Mouse (Mus musculus) MEL (cell line): Measurements from ENCODE around the gene Aldh3b3.

Experiments
- CHD1 ChIP-seq: IDR thresholded peaks from 2 replicates; pipeline ENCODE4 v1.6.1; 2012; ENCODE audit warnings: low read depth, mild to moderate bottlenecking, inconsistent platforms, low read length, improper control_type of control experiment
- CTCF ChIP-seq, 3 experiments: IDR thresholded peaks in 2 of 3; conservative IDR thresholded peaks in 1 of 3; 2 replicates each; pipeline ENCODE4 v1.5.1; 2011 to 2012; ENCODE audit warnings: low read length in 3 of 3, low read depth in 2 of 3, mild to moderate bottlenecking in 2 of 3, improper control_type of control experiment in 1 of 3, inconsistent platforms in 1 of 3, mixed read lengths in 1 of 3, moderate library complexity in 1 of 3; ENCODE audit not compliant: control insufficient read depth in 1 of 3, insufficient read depth in 1 of 3, poor library complexity in 1 of 3, severe bottlenecking in 1 of 3
- EP300 ChIP-seq, 2 experiments: IDR thresholded peaks; 2 replicates each; pipeline ENCODE4 v1.6.1; 2011; ENCODE audit warnings: improper control_type of control experiment in 2 of 2, low read length in 2 of 2, low read depth in 1 of 2, mild to moderate bottlenecking in 1 of 2
- POLR2A ChIP-seq, 2 experiments: IDR thresholded peaks; 2 replicates each; pipeline ENCODE4 v1.6.1; 2011 to 2012; ENCODE audit warnings: low read length in 2 of 2, mild to moderate bottlenecking in 2 of 2, control low read depth in 1 of 2, improper control_type of control experiment in 1 of 2, low read depth in 1 of 2, moderate library complexity in 1 of 2; ENCODE audit not compliant: control insufficient read depth in 1 of 2, insufficient read depth in 1 of 2, poor library complexity in 1 of 2
- POLR2AphosphoS2 ChIP-seq: IDR thresholded peaks from 2 replicates; pipeline ENCODE4 v1.6.1; 2011; ENCODE audit warnings: low read length, improper control_type of control experiment
- RAD21 ChIP-seq: IDR thresholded peaks from 2 replicates; pipeline ENCODE4 v1.6.1; 2011; ENCODE audit warnings: mild to moderate bottlenecking, low read depth, low read length, improper control_type of control experiment
- RCOR1 ChIP-seq: IDR thresholded peaks from 2 replicates; pipeline ENCODE4 v1.6.1; 2012; ENCODE audit warnings: low read depth, mild to moderate bottlenecking, inconsistent platforms, low read length, improper control_type of control experiment

- TF ChIP-seq POLR2A (IDR thresholded peaks at IDR 0.05; ENCODE audit: control insufficient read depth in 1 of 2, insufficient read depth in 1 of 2, low read depth in 1 of 2, low read length in 2 of 2, poor library complexity in 1 of 2) (no peak), CTCF (IDR thresholded peaks at IDR 0.05 in 2 of 3, conservative IDR thresholded peaks at IDR 0.05 in 1 of 3; ENCODE audit: control insufficient read depth in 1 of 3, insufficient read depth in 1 of 3, low read depth in 2 of 3, low read length in 3 of 3, poor library complexity in 1 of 3, severe bottlenecking in 1 of 3) (peak in 1 of 3 experiments; percentile 6; a peak in 1 of 6 replicates), RAD21 (no peak), RCOR1 (no peak), POLR2AphosphoS2 (no peak), EP300 (IDR thresholded peaks at IDR 0.05; ENCODE audit: low read depth in 1 of 2, low read length in 2 of 2) (no peak), CHD1 (no peak)
Measured at GRCm38 (mm10) chr19:3966330-3967075, 8.1 kb downstream of the Aldh3b3 start.
